Comparison of ENCODE assay signal across 11 mouse cellular contexts in the genomic region with DNA sequence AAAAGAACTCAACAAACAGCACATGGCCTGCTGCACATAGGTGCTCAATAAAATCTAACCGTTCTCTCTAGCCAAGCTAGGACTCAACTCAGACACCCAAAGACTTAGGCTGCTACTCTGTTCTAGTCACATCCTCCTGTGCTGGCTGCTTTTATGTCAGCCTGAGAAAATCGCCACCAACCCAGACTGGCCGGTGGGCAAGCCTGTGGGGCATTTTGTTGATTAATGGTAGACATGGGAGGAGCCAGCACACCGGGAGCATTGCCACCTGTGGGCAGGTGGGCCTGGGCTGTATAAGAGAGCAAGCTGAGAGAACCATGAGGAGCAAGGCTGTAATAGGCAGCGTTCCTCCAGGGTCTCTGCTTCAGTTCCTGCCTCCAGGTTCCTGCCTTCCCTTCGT. TPM values are rescaled to one million over a fixed set of nuclear protein-coding genes. Genes with fewer than 3 reads are reported as not detected.
A peak's percentile ranks its signal among the peaks of the same experiment; 100 is the strongest.
DNase-seq lines count a peak whose midpoint lies in the region; ATAC-seq and TF ChIP-seq lines count a peak whose summit lies in the region.
"Had no signal": no experiment of that assay in that cellular context is flagged by ENCODE, and none has a peak within 500 bp of the region (broad histone marks: within the 10 kb centered on the region; RNA-seq: fewer than 3 reads in every experiment).

No protein-coding gene starts in this region.

- ATAC-seq in liver, embryonic 12.5 days, result 0 out of 2 replicates have a peak, but pooled peaks have one; percentile 3
- ATAC-seq: hindbrain, embryonic 16.5 days had no signal

- dilution Hi-C loops in CH12.LX (cut with MboI; ENCODE audit: extremely low pct_ligation_motif_present, extremely low pct_unique_long_range_greater_than_20kb, low sequenced_read_pairs), result no loop called here

- no peaks in the 10 kb centered on the region for H3K27me3 ChIP-seq in kidney, adult 2 months (replicated peaks; ENCODE audit: control insufficient read depth, insufficient read depth, low read length)
- no peaks in the 10 kb centered on the region for H3K27me3 ChIP-seq in CH12.LX (replicated peaks)
- no peaks in the 10 kb centered on the region for H3K27me3 ChIP-seq in liver, embryonic 12.5 days (replicated peaks)

- no peaks in the 10 kb centered on the region for H3K36me3 ChIP-seq in kidney, adult 2 months (ENCODE audit: control insufficient read depth, insufficient read depth, low read length)
- peaks cover 15 to 48% of the 10 kb centered on the region in 2 experiments for H3K36me3 ChIP-seq in CH12.LX (replicated peaks in 1 of 2; ENCODE audit: control insufficient read depth in 1 of 2, insufficient read depth in 1 of 2, low read length in 1 of 2)
- peaks cover 33% of the 10 kb centered on the region for H3K36me3 ChIP-seq in liver, embryonic 12.5 days

- 60% methylated on average over 6 of the region's 6 CpGs for WGBS in kidney, adult 2 months
- WGBS in bone marrow, adult 2 months, result 70% methylated on average over 6 of the region's 6 CpGs
- WGBS in liver, embryonic 12.5 days (ENCODE audit: insufficient replicate concordance), result 64% methylated on average over 6 of the region's 6 CpGs

- in situ Hi-C loops in CH12.LX (cut with MboI; ENCODE audit: low pct_ligation_motif_present, low pct_unique_long_range_greater_than_20kb, low sequenced_read_pairs), result no loop called here

- TF ChIP-seq CTCF in kidney, adult 2 months (conservative IDR thresholded peaks at IDR 0.05; ENCODE audit: insufficient read depth, insufficient read length, low read depth, low read length), result no peak
- no peak for TF ChIP-seq CTCF in CH12.LX (conservative IDR thresholded peaks at IDR 0.05 in 1 of 2, IDR thresholded peaks at IDR 0.05 in 1 of 2; ENCODE audit: low read depth in 2 of 2, low read length in 2 of 2)
- no peak for TF ChIP-seq CTCF in bone marrow, adult 2 months (IDR thresholded peaks at IDR 0.05; ENCODE audit: control insufficient read depth, insufficient read depth, low read length)

- 0 out of 2 replicates have a peak overlapping the region, but pooled peaks have one; percentile 8 for H3K27ac ChIP-seq in kidney, adult 2 months (ENCODE audit: insufficient read depth, low read depth, low read length)
- peak overlapping the region; percentile 35 for H3K27ac ChIP-seq in CH12.LX (ENCODE audit: insufficient read depth, low read depth)
- peak overlapping the region; percentile 88 for H3K27ac ChIP-seq in bone marrow, adult 2 months (ENCODE audit: control insufficient read depth, insufficient read depth, low read depth, low read length, poor library complexity)
- H3K27ac ChIP-seq in liver, embryonic 12.5 days, result peak overlapping the region; percentile 54; the same call in 1 of the 2 replicates

- peaks cover 98% of the 10 kb centered on the region for H3K79me2 ChIP-seq in CH12.LX (replicated peaks; ENCODE audit: control insufficient read depth, extremely low read depth, insufficient read depth, poor library complexity, severe bottlenecking)

- H3K9me3 ChIP-seq in CH12.LX (replicated peaks; ENCODE audit: low read length), result no peaks in the 10 kb centered on the region
- no peaks in the 10 kb centered on the region for H3K9me3 ChIP-seq in liver, embryonic 12.5 days (replicated peaks)

- H3K4me1 ChIP-seq in kidney, adult 2 months (ENCODE audit: control insufficient read depth, insufficient read depth, low read length), result peaks cover 80% of the 10 kb centered on the region
- H3K4me1 ChIP-seq in CH12.LX (ENCODE audit: control insufficient read depth in 1 of 2, insufficient read depth in 2 of 2), result peaks cover 57 to 98% of the 10 kb centered on the region in 2 experiments
- H3K4me1 ChIP-seq in bone marrow, adult 2 months (ENCODE audit: control insufficient read depth, insufficient read depth, low read length), result peaks cover 38% of the 10 kb centered on the region
- H3K4me1 ChIP-seq in liver, embryonic 12.5 days, result peaks cover 98% of the 10 kb centered on the region

- no peak for TF ChIP-seq POLR2A in kidney, adult 2 months (IDR thresholded peaks at IDR 0.05; ENCODE audit: low read depth, low read length)
- no peak for TF ChIP-seq POLR2A in CH12.LX (IDR thresholded peaks at IDR 0.05; ENCODE audit: low read depth, low read length)
- TF ChIP-seq POLR2A in bone marrow, adult 2 months (IDR thresholded peaks at IDR 0.05; ENCODE audit: borderline replicate concordance, control insufficient read depth, low read depth, low read length), result no peak

- no peak overlapping the region for H3K4me2 ChIP-seq in CH12.LX (ENCODE audit: insufficient read depth, low read depth, poor library complexity, severe bottlenecking)
- no peak overlapping the region for H3K4me2 ChIP-seq in liver, embryonic 12.5 days
- H3K4me2 ChIP-seq: midbrain, embryonic 11.5 days had no signal

- no peak for DNase-seq in kidney, adult 2 months
- no peak for DNase-seq in kidney, adult 11 months
- no peak for DNase-seq in CH12.LX (ENCODE audit: extremely low read depth)
- DNase-seq in c-Kit-positive CD71-positive TER-119-positive erythroid progenitor cells, embryonic 14.5 days (ENCODE audit: low spot score), result no peak
- no peak for DNase-seq in layer of hippocampus, adult 9-10 months (ENCODE audit: low spot score)
- DNase-seq: cerebellum, postnatal 10 days; right cerebral cortex, postnatal 4 days had no signal

- TF ChIP-seq EP300 in CH12.LX (IDR thresholded peaks at IDR 0.05; ENCODE audit: low read length), result no peak

- TF ChIP-seq RAD21 in CH12.LX (IDR thresholded peaks at IDR 0.05; ENCODE audit: low read depth, low read length), result no peak

- H3K4me3 ChIP-seq in kidney, adult 2 months (ENCODE audit: insufficient read depth, low read depth, low read length), result no peak overlapping the region
- H3K4me3 ChIP-seq in CH12.LX (replicated peaks in 1 of 3; ENCODE audit: low read depth in 2 of 3, low read length in 2 of 3, poor library complexity in 1 of 3), result no peak overlapping the region
- H3K4me3 ChIP-seq in bone marrow, adult 2 months (replicated peaks; ENCODE audit: control insufficient read depth, low read depth, low read length), result no peak overlapping the region
- H3K4me3 ChIP-seq in liver, embryonic 12.5 days, result no peak overlapping the region

- no peak overlapping the region for H3K9ac ChIP-seq in CH12.LX (ENCODE audit: insufficient read depth, low read depth)
- no peak overlapping the region for H3K9ac ChIP-seq in liver, embryonic 12.5 days

TF ChIP-seq in CH12.LX, 34 proteins besides CTCF, POLR2A, EP300 and RAD21:
- TF ChIP-seq ZKSCAN1 (IDR thresholded peaks at IDR 0.05; ENCODE audit: borderline replicate concordance, low read depth, low read length) (no peak), MEF2A (IDR thresholded peaks at IDR 0.05; ENCODE audit: borderline replicate concordance, low read depth, low read length) (no peak), SMC3 (IDR thresholded peaks at IDR 0.05; ENCODE audit: low read depth, low read length) (no peak), MAFK (IDR thresholded peaks at IDR 0.05; ENCODE audit: insufficient replicate concordance, low read length) (no peak), HCFC1 (IDR thresholded peaks at IDR 0.05; ENCODE audit: low read depth, low read length) (no peak), ETS1 (conservative IDR thresholded peaks at IDR 0.05; ENCODE audit: low read depth, low read length) (no peak), JUN (IDR thresholded peaks at IDR 0.05; ENCODE audit: insufficient read depth, low read depth, low read length) (no peak), USF2 (conservative IDR thresholded peaks at IDR 0.05; ENCODE audit: low read depth, low read length) (no peak), IRF4 (IDR thresholded peaks at IDR 0.05; ENCODE audit: low read depth, low read length) (no peak), E2F4 (IDR thresholded peaks at IDR 0.05; ENCODE audit: insufficient replicate concordance, low read depth, low read length) (no peak), ZMIZ1 (IDR thresholded peaks at IDR 0.05; ENCODE audit: low read depth, low read length) (no peak), MYC (IDR thresholded peaks at IDR 0.05; ENCODE audit: low read depth, low read length) (no peak), TCF12 (IDR thresholded peaks at IDR 0.05; ENCODE audit: low read depth, low read length) (no peak), RCOR1 (conservative IDR thresholded peaks at IDR 0.05; ENCODE audit: low read depth, low read length) (no peak), CHD1 (IDR thresholded peaks at IDR 0.05; ENCODE audit: low read depth, low read length) (no peak), SIN3A (IDR thresholded peaks at IDR 0.05; ENCODE audit: low read length) (no peak)
TF ChIP-seq in CH12.LX: peak in this region for 0.

RNA-seq across cellular contexts. Expression of gene Myh9, which starts 8.2 kb away (rescaled TPM):
- polyA plus RNA-seq in kidney, adult 2 months (2012; rRNA removed), result 57.7 and 64.1 TPM in 2 replicates
- total RNA-seq in CH12.LX (2012; rRNA removed) (128 and 146 TPM in 2 replicates), CH12.LX (2014; rRNA removed) (43.8 and 46.4 TPM in 2 replicates)
- 165 and 178 TPM in 2 replicates for polyA plus RNA-seq in CH12.LX (2012; ENCODE audit: insufficient read length, low read depth)
- 264 and 399 TPM in 2 replicates for polyA plus RNA-seq in bone marrow, adult 2 months (2011; ENCODE audit: insufficient read depth, insufficient read length, low replicate concordance, missing spikeins)
- 32.5 and 34.2 TPM in 2 replicates for polyA plus RNA-seq in liver, embryonic 12.5 days (2016; fragmentation: Nextera tagmentation; extraction: Ambion mirVana)

Comparison
In these comparisons a context has a peak if more than half of its experiments do, and no peak if none do; other contexts are left out.
1. H3K27ac ChIP-seq: peak in every context shown above with its lines; median percentile 88 in bone marrow, adult 2 months; 54 in liver, embryonic 12.5 days; 35 in CH12.LX; 8 in kidney, adult 2 months.